ENCODE assay signal across 19 mouse cellular contexts in the genomic region with DNA sequence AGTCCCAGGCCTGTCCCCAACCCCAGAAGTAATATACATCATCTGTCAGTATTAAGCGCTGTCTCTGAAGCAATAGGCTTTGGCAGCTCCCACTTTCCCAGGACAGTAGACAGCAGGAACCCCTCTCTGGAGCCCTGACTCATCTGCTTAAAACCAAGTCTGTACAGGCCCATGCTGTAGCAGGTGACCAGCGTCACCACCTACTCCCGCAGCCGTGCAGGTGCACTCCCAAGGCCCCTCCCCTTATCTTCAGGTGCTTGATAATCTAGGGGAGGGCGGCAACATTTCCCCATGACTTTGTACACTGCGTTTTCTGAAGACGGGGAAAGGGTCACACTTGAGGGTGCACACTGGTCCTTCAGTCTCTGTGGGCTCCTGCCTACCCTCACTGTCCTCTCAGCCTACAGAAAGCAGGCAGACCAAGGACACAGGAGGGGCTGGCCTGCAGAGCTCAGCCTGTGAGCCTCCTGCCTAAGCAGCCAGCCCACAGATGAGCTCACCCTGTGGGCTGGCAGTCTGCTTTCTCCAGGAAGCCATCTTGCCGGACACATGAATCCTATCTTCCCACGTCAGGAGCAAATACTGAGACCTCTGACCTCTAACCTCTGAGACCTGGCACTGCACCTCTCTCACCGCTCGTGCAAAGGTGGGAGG. TPM values are rescaled to one million over a fixed set of nuclear protein-coding genes. Genes with fewer than 3 reads are reported as not detected.
DNase-seq lines count a peak whose midpoint lies in the region; ATAC-seq and TF ChIP-seq lines count a peak whose summit lies in the region.
"Had no signal": no experiment of that assay in that cellular context is flagged by ENCODE, and none has a peak within 500 bp of the region (broad histone marks: within the 10 kb centered on the region; RNA-seq: fewer than 3 reads in every experiment).

No protein-coding gene starts in this region.

- no peak for DNase-seq in cerebellum, adult 2 months
- DNase-seq in cerebellum, postnatal 36 days, result no peak
- DNase-seq in limb, embryonic 10.5 days (ENCODE audit: low spot score), result no peak
- DNase-seq in stomach, postnatal 0 days (ENCODE audit: low spot score), result peak; percentile 57
- DNase-seq in left cerebral cortex, postnatal 4 days, result no peak
- DNase-seq in kidney, adult 9 months, result no peak
- DNase-seq: adrenal gland, postnatal 14 days; kidney, adult 11 months; kidney, postnatal 4 days; lung, adult 18-20 months; lung, postnatal 14 days; thymus, adult 18-20 months; thymus, postnatal 4 days had no signal

- peaks cover 66% of the 10 kb centered on the region for H3K4me1 ChIP-seq in cerebellum, adult 2 months (ENCODE audit: control insufficient read depth, insufficient read depth, low read length)
- peaks cover 12% of the 10 kb centered on the region for H3K4me1 ChIP-seq in limb, embryonic 15.5 days
- H3K4me1 ChIP-seq in limb, embryonic 10.5 days, result peaks cover 30% of the 10 kb centered on the region
- H3K4me1 ChIP-seq in intestine, embryonic 15.5 days (replicated peaks), result 0 out of 2 replicates have a peak, but pooled peaks cover 10% of the 10 kb centered on the region
- 0 out of 2 replicates have a peak, but pooled peaks cover 2% of the 10 kb centered on the region for H3K4me1 ChIP-seq in stomach, postnatal 0 days (replicated peaks; ENCODE audit: control insufficient read depth, insufficient read depth)

- 54% methylated on average over 11 of the region's 11 CpGs for WGBS in cerebellum, adult 2 months
- WGBS in limb, embryonic 15.5 days, result 68% methylated on average over 11 of the region's 11 CpGs
- WGBS in limb, embryonic 10.5 days, result 71% methylated on average over 11 of the region's 11 CpGs
- 57% methylated on average over 11 of the region's 11 CpGs for WGBS in intestine, embryonic 15.5 days
- WGBS in stomach, postnatal 0 days, result 60% methylated on average over 11 of the region's 11 CpGs

- ATAC-seq in limb, embryonic 15.5 days (ENCODE audit: insufficient number of reproducible peaks, low FRiP score, low TSS enrichment, low read depth), result peak; percentile 52; the same call in 1 of the 2 replicates
- ATAC-seq in intestine, embryonic 15.5 days, result peak; percentile 84
- peak; percentile 84 for ATAC-seq in stomach, postnatal 0 days (ENCODE audit: low FRiP score, low TSS enrichment)
- ATAC-seq: midbrain, embryonic 13.5 days had no signal

- H3K4me3 ChIP-seq in cerebellum, adult 2 months (replicated peaks; ENCODE audit: insufficient read depth, low read depth, low read length), result no peak overlapping the region
- H3K4me3 ChIP-seq in limb, embryonic 15.5 days, result no peak overlapping the region
- H3K4me3 ChIP-seq in limb, embryonic 10.5 days, result no peak overlapping the region
- no peak overlapping the region for H3K4me3 ChIP-seq in intestine, embryonic 15.5 days (replicated peaks)
- no peak overlapping the region for H3K4me3 ChIP-seq in stomach, postnatal 0 days (ENCODE audit: low read depth, low read length)
- H3K4me3 ChIP-seq: heart, embryonic 12.5 days; hindbrain, embryonic 15.5 days; megakaryocyte, embryonic 14.5 days; midbrain, embryonic 13.5 days had no signal

- H3K27me3 ChIP-seq in cerebellum, adult 2 months (ENCODE audit: control insufficient read depth, insufficient read depth, low read length), result no peaks in the 10 kb centered on the region
- no peaks in the 10 kb centered on the region for H3K27me3 ChIP-seq in limb, embryonic 15.5 days
- no peaks in the 10 kb centered on the region for H3K27me3 ChIP-seq in limb, embryonic 10.5 days (ENCODE audit: low read depth, poor library complexity, severe bottlenecking)
- no peaks in the 10 kb centered on the region for H3K27me3 ChIP-seq in intestine, embryonic 15.5 days (replicated peaks)
- H3K27me3 ChIP-seq in stomach, postnatal 0 days (ENCODE audit: control insufficient read depth, insufficient read depth, low read length), result no peaks in the 10 kb centered on the region
- H3K27me3 ChIP-seq: heart, embryonic 12.5 days; hindbrain, embryonic 15.5 days; megakaryocyte, embryonic 14.5 days; midbrain, embryonic 13.5 days had no signal

- TF ChIP-seq POLR2A in cerebellum, adult 2 months (IDR thresholded peaks at IDR 0.05; ENCODE audit: borderline replicate concordance, insufficient read depth, low read length), result no peak

- no peaks in the 10 kb centered on the region for H3K9me3 ChIP-seq in limb, embryonic 15.5 days
- no peaks in the 10 kb centered on the region for H3K9me3 ChIP-seq in limb, embryonic 10.5 days (replicated peaks)
- H3K9me3 ChIP-seq in intestine, embryonic 15.5 days, result no peaks in the 10 kb centered on the region
- no peaks in the 10 kb centered on the region for H3K9me3 ChIP-seq in stomach, postnatal 0 days (ENCODE audit: control insufficient read depth, low read length)
- H3K9me3 ChIP-seq: heart, embryonic 12.5 days; hindbrain, embryonic 15.5 days; megakaryocyte, embryonic 14.5 days; midbrain, embryonic 13.5 days had no signal

- 0 out of 2 replicates have a peak, but pooled peaks cover 3% of the 10 kb centered on the region for H3K36me3 ChIP-seq in limb, embryonic 15.5 days
- H3K36me3 ChIP-seq in limb, embryonic 10.5 days, result no peaks in the 10 kb centered on the region
- H3K36me3 ChIP-seq in intestine, embryonic 15.5 days, result no peaks in the 10 kb centered on the region
- H3K36me3 ChIP-seq in stomach, postnatal 0 days (ENCODE audit: control insufficient read depth, insufficient read depth, low read length), result no peaks in the 10 kb centered on the region; the same call in 1 of the 2 replicates
- H3K36me3 ChIP-seq: heart, embryonic 12.5 days had no signal

- intact Hi-C loops in left cerebral cortex, postnatal 4 days (cut with DNase I), result no loop called here

- TF ChIP-seq CTCF in cerebellum, adult 2 months (IDR thresholded peaks at IDR 0.05; ENCODE audit: borderline replicate concordance, insufficient read depth, low read depth, low read length), result no peak
- TF ChIP-seq CTCF in stomach, postnatal 0 days (IDR thresholded peaks at IDR 0.05; ENCODE audit: low read depth), result no peak

- H3K9ac ChIP-seq in limb, embryonic 15.5 days, result no peak overlapping the region
- H3K9ac ChIP-seq in intestine, embryonic 15.5 days, result no peak overlapping the region
- no peak overlapping the region for H3K9ac ChIP-seq in stomach, postnatal 0 days (ENCODE audit: low read length)
- H3K9ac ChIP-seq: hindbrain, embryonic 15.5 days; midbrain, embryonic 13.5 days had no signal

- H3K4me2 ChIP-seq in limb, embryonic 15.5 days, result no peak overlapping the region
- peak overlapping the region; percentile 7; the same call in 1 of the 2 replicates for H3K4me2 ChIP-seq in intestine, embryonic 15.5 days (replicated peaks)
- 0 out of 2 replicates have a peak overlapping the region, but pooled peaks have one; percentile 8 for H3K4me2 ChIP-seq in stomach, postnatal 0 days (replicated peaks; ENCODE audit: low read depth)
- H3K4me2 ChIP-seq: heart, embryonic 12.5 days; hindbrain, embryonic 15.5 days; midbrain, embryonic 13.5 days had no signal

- no peak for TF ChIP-seq EP300 in stomach, postnatal 0 days (optimal IDR thresholded peaks at IDR 0.05)

- peak overlapping the region; percentile 87 for H3K27ac ChIP-seq in cerebellum, adult 2 months (ENCODE audit: insufficient read depth, low read length)
- H3K27ac ChIP-seq in limb, embryonic 15.5 days, result peak overlapping the region; percentile 58; the same call in 1 of the 2 replicates
- H3K27ac ChIP-seq in limb, embryonic 10.5 days, result no peak overlapping the region
- H3K27ac ChIP-seq in intestine, embryonic 15.5 days, result peak overlapping the region; percentile 34
- peak overlapping the region; percentile 18; the same call in 1 of the 2 replicates for H3K27ac ChIP-seq in stomach, postnatal 0 days (replicated peaks)
- H3K27ac ChIP-seq: hindbrain, embryonic 15.5 days; midbrain, embryonic 13.5 days had no signal

RNA-seq across cellular contexts. Expression of a gene that starts 34.9 kb away (rescaled TPM):
- 246 and 256 TPM in 2 replicates for polyA plus RNA-seq in cerebellum, adult 2 months (2012; rRNA removed)
- polyA plus RNA-seq in limb, embryonic 15.5 days (2015; fragmentation: Nextera tagmentation; extraction: Ambion mirVana), result 111 and 127 TPM in 2 replicates
- 38.7 and 38.8 TPM in 2 replicates for polyA plus RNA-seq in limb, embryonic 10.5 days (2016; fragmentation: Nextera tagmentation; extraction: Ambion mirVana)
- polyA plus RNA-seq in intestine, embryonic 15.5 days (2015; fragmentation: Nextera tagmentation; extraction: Ambion mirVana), result 58.2 and 70.6 TPM in 2 replicates
- 69.9 and 71.5 TPM in 2 replicates for polyA plus RNA-seq in stomach, postnatal 0 days (2015; fragmentation: Nextera tagmentation; extraction: Ambion mirVana)
- 100 to 1,000 TPM; 169 to 181 TPM for total RNA-seq in left cerebral cortex, postnatal 4 days (2021)
